Mouse (Mus musculus) hindbrain, postnatal 0 days (tissue): ENCODE measurements around the gene Cdh13. TPM values are rescaled to one million over a fixed set of nuclear protein-coding genes. Genes with fewer than 3 reads are reported as not detected.
"Not testable (repeated sequence)": the region's sequence is repeated elsewhere in the genome, so short reads cannot be mapped to it uniquely, and the experiment has no call there.

ENCODE experiments used
- ATAC-seq: fragments of 200-750 bp; cut with Nextera tagmentation; 2 replicates; pipeline ENCODE4 v1.8.0; 2017; ENCODE audit warnings: mild to moderate bottlenecking, moderate TSS enrichment, moderate library complexity
- DNase-seq: peaks from one replicate; pipeline ENCODE4 v3.0.0-alpha.2; 2015; ENCODE audit warnings: low spot score
- H3K27ac ChIP-seq: fragments of 300-500 bp; sonication (generic); 2 replicates; pipeline ENCODE4 v1.5.1; 2014; ENCODE audit warnings: mild to moderate bottlenecking
- H3K27me3 ChIP-seq: fragments of 300-500 bp; sonication (generic); 2 replicates; pipeline ENCODE4 v1.6.1; 2014; ENCODE audit warnings: low read length, mixed read lengths; ENCODE audit not compliant: insufficient read depth
- H3K36me3 ChIP-seq: fragments of 300-500 bp; sonication (generic); 2 replicates; pipeline ENCODE4 v1.6.1; 2014; ENCODE audit warnings: low read length, mixed read lengths; ENCODE audit not compliant: insufficient read depth
- H3K4me1 ChIP-seq: fragments of 300-500 bp; sonication (generic); 2 replicates; pipeline ENCODE4 v1.6.1; 2014; ENCODE audit warnings: antibody characterized with exemption, low read length, mixed read lengths; ENCODE audit not compliant: insufficient read depth
- H3K4me2 ChIP-seq: fragments of 300-500 bp; sonication (generic); 2 replicates; pipeline ENCODE4 v1.6.1; 2014; ENCODE audit warnings: low read depth, mild to moderate bottlenecking, low read length, moderate library complexity, mixed read lengths
- H3K4me3 ChIP-seq: fragments of 300-500 bp; sonication (generic); 2 replicates; pipeline ENCODE4 v1.5.1; 2014; ENCODE audit warnings: low read length
- H3K9ac ChIP-seq: fragments of 300-500 bp; sonication (generic); replicated peaks from 2 replicates; pipeline ENCODE4 v1.6.1; 2014; ENCODE audit warnings: mild to moderate bottlenecking, low read length, moderate library complexity, mixed read lengths
- H3K9me3 ChIP-seq: fragments of 300-500 bp; sonication (generic); 2 replicates; pipeline ENCODE4 v1.6.1; 2016; ENCODE audit warnings: low read length, mixed read lengths
- CTCF ChIP-seq: IDR thresholded peaks from 2 replicates; pipeline ENCODE4 v1.5.1; 2016; ENCODE audit warnings: antibody characterized with exemption, control low read depth, low read depth
- WGBS: fragments of 180-500 bp; shearing (Covaris S2); extraction: QIAGEN DNeasy Blood & Tissue Kit; methylation state at CpG from one replicate; pipeline ENCODE4 v1.1.7; 2014; 5-methylcytosine and 5-hydroxymethylcytosine counted together
- polyA plus RNA-seq: library from polyadenylated mRNA; unstranded; fragments of >200 nt; fragmentation: Nextera tagmentation; extraction: Ambion mirVana; gene quantifications from 2 replicates; pipeline ENCODE4 v1.2.1, GENCODE M21; 2015
- total RNA-seq: library from RNA; depleted of rRNA; stranded (reverse); fragments of >200 nt; gene quantifications from 2 replicates; pipeline ENCODE4 v1.2.3, GENCODE M21; 2014

The Cdh13 gene
- total and polyA plus RNA-seq, 2 experiments from 2014 or later, result 137 to 141 TPM

DNA sequence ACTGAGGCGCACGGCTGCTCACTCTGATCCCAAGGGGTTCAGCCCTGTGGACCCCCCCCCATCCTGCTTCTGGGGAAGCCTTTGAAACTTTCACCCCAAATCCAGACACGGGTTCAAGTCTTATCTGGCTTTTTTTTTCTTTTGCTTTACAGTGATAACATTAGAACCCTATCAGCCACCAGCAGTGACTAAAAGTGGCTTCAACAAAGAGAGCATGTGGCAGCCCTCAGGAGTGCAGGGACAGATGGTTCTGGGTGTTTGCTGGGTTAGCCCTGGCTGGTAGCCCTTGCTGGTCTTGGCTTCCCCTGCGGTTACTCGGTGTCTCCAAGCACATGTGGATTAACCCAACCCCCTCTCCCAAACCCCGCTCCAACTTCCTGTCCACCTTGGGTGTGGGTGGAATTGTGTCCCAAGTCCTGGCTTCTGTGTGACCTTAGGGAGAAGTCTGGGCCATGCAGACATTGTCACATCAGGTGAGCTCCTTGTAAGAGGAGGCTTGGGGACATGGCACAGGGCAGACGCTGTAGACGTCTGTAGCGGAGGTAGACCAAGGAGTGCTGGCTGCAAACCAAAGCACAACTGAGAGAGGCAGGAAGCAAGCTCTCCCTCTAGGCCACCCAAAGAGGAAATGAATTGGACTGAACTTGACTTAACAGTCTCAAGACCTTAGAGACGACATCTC, 1069.6 kb downstream of the Cdh13 start:
- Histone ChIP-seq H3K9ac (no peak overlapping the region), H3K4me2 (no peak overlapping the region), H3K9me3 (no peaks in the 10 kb centered on the region), H3K27ac (no peak overlapping the region), H3K4me1 (no peaks in the 10 kb centered on the region), H3K27me3 (no peaks in the 10 kb centered on the region), H3K36me3 (peaks cover 14% of the 10 kb centered on the region), H3K4me3 (no peak overlapping the region)
- no peak for ATAC-seq
- DNase-seq, result no peak
- WGBS, result 78% methylated on average over 10 of the region's 10 CpGs
- no peak for TF ChIP-seq CTCF

DNA sequence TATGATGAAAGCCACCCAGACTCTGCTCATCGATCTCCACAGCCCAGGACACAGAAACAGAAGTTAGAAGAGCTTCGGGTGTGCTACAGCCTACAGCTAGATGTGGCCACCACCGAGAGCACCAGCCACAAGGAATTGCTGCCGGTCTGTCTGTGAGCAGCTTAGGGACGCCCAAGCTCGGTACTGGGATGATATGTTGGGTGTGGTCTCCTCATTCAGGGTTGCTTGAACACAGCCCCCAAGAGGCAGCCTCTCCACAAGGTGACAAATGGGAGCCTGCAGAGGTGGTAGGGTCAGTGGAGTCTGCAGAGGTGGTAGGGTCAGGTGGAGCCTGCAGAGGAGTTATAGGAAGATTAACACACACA, 1070.1 kb downstream of the Cdh13 start:
- H3K27ac ChIP-seq, result no peak overlapping the region
- no peaks in the 10 kb centered on the region for H3K9me3 ChIP-seq
- H3K4me3 ChIP-seq, result no peak overlapping the region
- WGBS, result 87% methylated on average over 6 of the region's 6 CpGs
- no peaks in the 10 kb centered on the region for H3K27me3 ChIP-seq
- no peak for ATAC-seq
- DNase-seq, result no peak
- H3K36me3 ChIP-seq, result peaks cover 11% of the 10 kb centered on the region
- no peak overlapping the region for H3K9ac ChIP-seq
- no peak for TF ChIP-seq CTCF
- no peaks in the 10 kb centered on the region for H3K4me1 ChIP-seq
- no peak overlapping the region for H3K4me2 ChIP-seq

GRCm38 (mm10) chr8:119356631-119357030, 1073.1 kb downstream of the Cdh13 start:
- ATAC-seq, H3K27me3 ChIP-seq, H3K4me2 ChIP-seq, DNase-seq, H3K9me3 ChIP-seq, H3K36me3 ChIP-seq, H3K4me3 ChIP-seq, H3K4me1 ChIP-seq, H3K27ac ChIP-seq, H3K9ac ChIP-seq: not testable (repeated sequence)
- WGBS, result 60% methylated on average over 5 of the region's 5 CpGs
- peak; percentile 63 for TF ChIP-seq CTCF

DNA sequence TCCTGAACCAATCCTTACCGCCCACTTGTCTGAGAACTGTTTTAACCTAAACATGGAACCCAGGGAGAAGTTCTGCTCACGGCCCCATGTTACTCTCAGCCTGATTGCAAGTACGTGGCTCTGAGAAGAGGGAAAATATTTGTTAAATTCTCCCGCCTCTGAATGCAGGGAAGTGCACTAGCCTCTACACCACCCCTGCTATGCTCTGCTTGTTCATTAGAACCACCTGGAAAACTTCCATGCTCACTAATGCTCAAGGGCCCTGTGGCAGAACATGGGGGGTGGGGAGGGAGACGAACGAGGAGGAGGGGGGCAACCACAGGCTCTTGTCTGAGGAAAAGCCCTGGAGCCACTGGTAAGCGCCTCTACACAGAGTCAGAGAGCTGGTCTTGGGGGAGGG, 1074.6 kb downstream of the Cdh13 start:
- 0 out of 2 replicates have a peak, but pooled peaks cover 3% of the 10 kb centered on the region for H3K27me3 ChIP-seq
- H3K4me2 ChIP-seq, result no peak overlapping the region
- WGBS, result 84% methylated on average over 7 of the region's 7 CpGs
- ATAC-seq (no peak), DNase-seq (no peak)
- no peaks in the 10 kb centered on the region for H3K36me3 ChIP-seq
- no peak for TF ChIP-seq CTCF
- no peak overlapping the region for H3K9ac ChIP-seq
- H3K27ac ChIP-seq, result no peak overlapping the region
- H3K9me3 ChIP-seq, result no peaks in the 10 kb centered on the region
- no peaks in the 10 kb centered on the region for H3K4me1 ChIP-seq
- H3K4me3 ChIP-seq, result no peak overlapping the region

DNA sequence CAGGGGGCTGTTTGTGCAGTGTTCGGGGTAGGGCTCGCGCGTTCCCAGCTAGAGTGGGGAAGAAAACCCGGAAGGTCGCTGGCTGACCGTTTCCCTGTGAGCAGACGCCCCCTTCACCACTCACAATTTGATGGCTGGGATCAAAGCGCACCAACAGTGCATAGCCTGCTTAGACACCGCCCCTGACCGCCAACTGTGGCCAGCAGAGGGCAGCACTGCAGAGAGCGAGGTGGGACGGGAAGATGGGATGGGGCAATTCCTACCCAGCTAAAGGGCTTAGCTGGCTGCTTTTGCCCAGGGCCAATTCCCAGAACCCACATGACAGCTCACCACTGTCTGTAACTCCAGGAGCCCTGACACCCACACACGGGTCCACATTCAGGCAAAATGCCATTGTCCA, 1075.3 kb downstream of the Cdh13 start:
- H3K9me3 ChIP-seq, result no peaks in the 10 kb centered on the region
- H3K27me3 ChIP-seq, result 0 out of 2 replicates have a peak, but pooled peaks cover 3% of the 10 kb centered on the region
- ATAC-seq (no peak), DNase-seq (no peak)
- H3K36me3 ChIP-seq, result no peaks in the 10 kb centered on the region
- H3K27ac ChIP-seq, result no peak overlapping the region
- no peaks in the 10 kb centered on the region for H3K4me1 ChIP-seq
- 47% methylated on average over 14 of the region's 14 CpGs for WGBS
- no peak overlapping the region for H3K4me3 ChIP-seq
- peak; percentile 73 for TF ChIP-seq CTCF
- no peak overlapping the region for H3K9ac ChIP-seq
- no peak overlapping the region for H3K4me2 ChIP-seq

- 64% methylated on average over 7 of the region's 8 CpGs for WGBS
- Histone ChIP-seq H3K4me2 (no peak overlapping the region), H3K9me3 (no peaks in the 10 kb centered on the region), H3K4me3 (no peak overlapping the region), H3K4me1 (no peaks in the 10 kb centered on the region), H3K27me3 (0 out of 2 replicates have a peak, but pooled peaks cover 3% of the 10 kb centered on the region), H3K9ac (no peak overlapping the region), H3K27ac (no peak overlapping the region), H3K36me3 (no peaks in the 10 kb centered on the region)
- no peak for DNase-seq
- no peak for ATAC-seq
- no peak for TF ChIP-seq CTCF
Measured at GRCm38 (mm10) chr8:119360686-119361295, 1077.3 kb downstream of the Cdh13 start.
